Mouse (Mus musculus) erythroblast, embryonic 14.5 days (primary cell): ENCODE data around the gene Ccdc120. TPM values are rescaled to one million over a fixed set of nuclear protein-coding genes. Genes with fewer than 3 reads are reported as not detected.
"Not testable (repeated sequence)": the region's sequence is repeated elsewhere in the genome, so short reads cannot be mapped to it uniquely, and the experiment has no call there.

Experiments used
- H3K27me3 ChIP-seq: 2 replicates; pipeline ENCODE4 v1.6.1; 2012; ENCODE audit warnings: inconsistent platforms; ENCODE audit not compliant: control insufficient read depth
- H3K36me3 ChIP-seq: 2 replicates; pipeline ENCODE4 v1.6.1; 2012; ENCODE audit warnings: mild to moderate bottlenecking, inconsistent platforms; ENCODE audit not compliant: control insufficient read depth
- H3K4me1 ChIP-seq: 2 replicates; pipeline ENCODE4 v1.6.1; 2012; ENCODE audit warnings: inconsistent platforms; ENCODE audit not compliant: control insufficient read depth
- H3K4me3 ChIP-seq: replicated peaks from 2 replicates; pipeline ENCODE3; 2012; ENCODE audit warnings: moderate library complexity, mild to moderate bottlenecking, inconsistent platforms
- H3K9me3 ChIP-seq: 2 replicates; pipeline ENCODE4 v1.6.1; 2012; ENCODE audit warnings: low read length, inconsistent platforms, mixed read lengths; ENCODE audit not compliant: control insufficient read depth
- GATA1 ChIP-seq: IDR thresholded peaks from 2 replicates; pipeline ENCODE4 v1.6.1; 2012; ENCODE audit warnings: low read length, inconsistent platforms, mixed read lengths
- TAL1 ChIP-seq: IDR thresholded peaks from 3 replicates; pipeline ENCODE4 v1.6.1; 2012; ENCODE audit warnings: low read length, inconsistent platforms, mixed read lengths
- polyA plus RNA-seq: library from polyadenylated mRNA; stranded (reverse); fragments of >175 nt; gene quantifications from 2 replicates; pipeline ENCODE4 v1.2.3, GENCODE M21; 2012

The Ccdc120 gene
- polyA plus RNA-seq, 1 experiment, result 0.02 TPM

DNA sequence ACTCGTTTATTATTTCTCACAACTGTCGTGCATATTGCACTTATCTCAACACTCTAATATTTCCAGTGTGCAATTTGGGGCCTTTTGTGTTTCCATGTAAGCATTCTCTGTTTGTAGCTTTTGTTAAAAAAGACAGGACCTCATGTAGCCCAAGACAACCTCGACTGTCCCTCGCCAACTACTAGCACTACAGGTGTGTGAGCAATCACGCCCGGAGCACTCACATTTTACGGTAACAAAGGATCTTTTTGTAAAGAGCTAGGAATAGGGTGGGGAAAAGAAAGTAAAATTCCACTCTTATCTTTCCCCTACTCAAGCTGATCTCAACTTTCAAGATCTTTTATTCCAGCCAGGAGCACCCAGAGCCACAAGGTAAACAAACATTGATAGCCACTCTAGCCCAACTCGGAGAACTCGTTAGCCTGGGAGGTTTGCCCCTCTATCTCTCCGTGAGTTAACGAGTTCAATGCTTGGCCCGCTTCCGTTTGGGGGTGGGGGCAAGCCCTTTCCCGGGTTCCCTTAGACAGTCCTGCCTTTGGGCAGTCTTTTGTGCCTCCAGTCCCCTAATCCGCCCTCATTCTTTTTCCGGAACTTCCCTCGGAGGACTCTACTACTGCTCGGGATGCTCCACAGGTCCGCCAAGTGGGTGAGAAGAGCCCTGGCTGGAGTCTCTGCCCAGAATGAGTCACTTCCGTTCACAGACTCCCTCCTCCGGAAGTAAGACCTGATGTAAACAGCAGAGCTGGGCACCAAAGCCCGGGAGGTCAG is 29.0 kb downstream of the Ccdc120 start, which contains the start of gene Gm45208:
TSS of gene Gm45208 (plus strand) at position 732 of the 768 bp plus-strand sequence.
- H3K36me3 ChIP-seq, result peaks cover 32% of the 10 kb centered on the region
- peaks cover 20% of the 10 kb centered on the region for H3K4me1 ChIP-seq
- peak within 1 kb of the TSS; percentile 89 for H3K4me3 ChIP-seq
- peaks cover 8% of the 10 kb centered on the region for H3K9me3 ChIP-seq
- H3K27me3 ChIP-seq, result 0 out of 2 replicates have a peak, but pooled peaks cover 2% of the 10 kb centered on the region
- TF ChIP-seq TAL1 (no peak), GATA1 (no peak)

DNA sequence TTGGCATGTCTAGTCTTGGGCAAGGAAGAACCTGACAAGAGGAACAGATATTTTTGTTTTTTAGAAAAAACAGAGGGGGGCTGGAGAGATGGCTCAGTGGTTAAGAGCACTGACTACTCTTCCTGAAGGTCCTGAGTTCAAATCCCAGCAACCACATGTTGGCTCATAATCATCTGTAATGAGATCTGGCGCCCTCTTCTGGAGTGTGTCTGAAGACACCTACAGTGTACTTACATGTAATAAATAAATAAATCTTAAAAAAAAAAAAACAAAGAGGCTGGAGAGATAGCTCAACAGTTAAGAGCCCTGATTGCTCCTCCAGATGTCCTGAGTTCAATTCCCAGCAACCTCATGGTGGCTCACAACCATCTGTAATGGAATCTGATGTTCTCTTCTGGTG is 34.6 kb downstream of the Ccdc120 start:
- H3K4me1 ChIP-seq, H3K9me3 ChIP-seq: not testable (repeated sequence)

DNA sequence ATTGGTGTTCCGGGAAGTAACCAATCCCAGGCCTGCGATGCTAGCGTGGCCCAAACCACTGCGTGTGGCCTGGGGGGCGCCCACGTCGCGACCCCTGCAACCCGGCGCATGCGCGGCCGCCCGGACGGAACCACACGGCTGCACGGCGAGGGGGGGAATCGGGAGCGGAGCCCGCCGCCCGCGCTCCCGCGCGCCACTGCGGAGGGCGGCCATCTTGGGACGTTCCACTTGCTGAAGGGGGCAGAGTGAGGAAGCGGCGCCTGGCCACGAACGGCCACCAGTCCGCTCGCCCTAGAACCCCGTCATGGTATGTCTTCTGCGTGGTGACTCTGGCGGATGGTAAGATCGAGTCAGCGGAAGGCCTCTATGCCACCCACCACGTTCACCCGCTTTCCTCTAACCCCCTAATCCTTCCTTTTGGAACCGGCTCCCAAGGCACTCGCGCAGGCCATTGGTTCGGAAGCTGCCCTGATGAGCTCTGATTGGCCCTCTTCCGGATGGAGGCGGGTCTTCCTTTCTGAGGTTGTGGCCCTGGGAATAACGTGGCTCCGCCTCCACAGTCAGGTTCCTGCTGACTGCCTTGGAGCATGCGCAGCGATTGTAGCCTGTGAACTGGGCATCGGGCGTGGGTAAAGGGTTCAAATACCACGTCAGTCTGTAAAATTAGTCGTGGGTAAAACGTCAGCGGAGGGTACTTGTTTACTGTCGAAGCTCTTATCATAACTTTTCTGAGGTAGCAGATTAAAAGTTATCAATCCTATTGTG is 36.4 kb downstream of the Ccdc120 start, which contains the start of gene Wdr45:
TSS of gene Wdr45 (plus strand) at position 199 of the 765 bp plus-strand sequence.
- not testable (repeated sequence) for H3K27me3 ChIP-seq, H3K36me3 ChIP-seq, H3K9me3 ChIP-seq, H3K4me1 ChIP-seq
- H3K4me3 ChIP-seq, result peak within 1 kb of the TSS; percentile 68

More for the DNA sequence above, 34.6 kb downstream of the Ccdc120 start:
- H3K27me3 ChIP-seq, H3K36me3 ChIP-seq, H3K4me3 ChIP-seq: not testable (repeated sequence)

DNA sequence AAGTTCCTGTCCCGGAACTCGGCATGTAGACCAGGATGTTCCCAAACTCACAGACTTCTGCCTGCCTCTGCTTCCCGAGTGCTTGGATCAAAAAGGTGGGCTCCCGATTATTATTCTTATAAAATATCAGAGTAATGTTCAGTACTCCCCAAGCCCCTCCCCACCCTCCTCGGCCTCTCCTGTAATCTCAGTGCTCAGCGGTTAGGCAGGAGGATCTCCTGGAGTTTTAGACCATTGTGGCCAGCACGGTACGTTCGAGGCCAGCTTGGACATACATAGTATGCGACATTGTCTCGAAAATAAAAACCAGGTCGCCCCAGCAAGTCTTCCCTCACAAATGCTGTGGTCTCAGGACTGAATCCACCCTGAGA is 37.0 kb downstream of the Ccdc120 start:
- Histone ChIP-seq H3K4me3 (peak overlapping the region; percentile 68), H3K36me3 (peaks cover 11% of the 10 kb centered on the region)
- H3K9me3 ChIP-seq, H3K4me1 ChIP-seq, H3K27me3 ChIP-seq: not testable (repeated sequence)

DNA sequence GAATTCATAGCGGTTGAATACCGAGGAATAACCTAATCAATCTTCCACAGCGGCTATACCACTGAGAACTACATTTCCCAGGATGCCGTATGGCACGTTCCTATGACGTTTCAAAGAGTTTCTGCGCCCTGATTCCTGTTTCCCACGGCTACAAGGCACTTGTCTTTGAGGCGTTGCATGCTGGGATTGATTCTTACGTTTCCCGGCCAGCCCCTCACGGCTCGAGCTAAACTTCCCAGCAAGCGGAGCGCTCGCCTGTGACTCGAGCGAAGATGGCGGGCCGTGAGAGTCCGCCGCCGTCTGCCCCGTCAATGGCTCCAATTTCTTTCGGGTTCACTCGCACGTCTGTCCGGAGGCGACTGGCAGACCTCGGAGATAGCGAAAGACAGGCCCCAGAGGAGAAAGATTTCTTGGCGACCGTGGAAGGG is 53.7 kb downstream of the Ccdc120 start, which contains the start of gene Gpkow:
TSS of gene Gpkow (plus strand) at position 178 of the 428 bp plus-strand sequence.
- Histone ChIP-seq H3K36me3 (peaks cover 36% of the 10 kb centered on the region), H3K27me3 (no peaks in the 10 kb centered on the region), H3K4me1 (peaks cover 18% of the 10 kb centered on the region), H3K4me3 (peak within 1 kb of the TSS; percentile 82), H3K9me3 (no peaks in the 10 kb centered on the region)
- no peak for TF ChIP-seq TAL1
- no peak for TF ChIP-seq GATA1

DNA sequence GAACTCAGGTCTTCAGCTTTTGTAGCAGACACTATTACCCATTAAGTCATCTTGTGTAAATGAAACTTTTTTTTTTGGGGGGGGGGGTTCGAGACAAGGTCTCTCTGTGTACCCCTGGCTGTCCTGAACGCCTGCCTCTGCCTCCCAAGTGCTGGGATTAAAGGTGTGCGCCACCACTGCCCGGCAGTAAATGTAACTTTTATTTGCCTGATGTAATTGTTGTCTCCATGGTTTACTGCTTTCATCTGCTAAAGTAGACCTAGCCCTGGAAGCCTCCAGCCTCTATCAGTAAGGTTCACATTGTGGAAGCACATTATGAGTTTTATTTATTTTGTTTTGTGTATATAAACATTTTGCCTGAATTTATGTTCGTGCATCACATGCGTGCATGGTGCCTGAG is 54.2 kb downstream of the Ccdc120 start:
- H3K4me1 ChIP-seq, result peaks cover 17% of the 10 kb centered on the region
- peak overlapping the region; percentile 82 for H3K4me3 ChIP-seq
- peaks cover 31% of the 10 kb centered on the region for H3K36me3 ChIP-seq
- H3K9me3 ChIP-seq, result no peaks in the 10 kb centered on the region
- no peaks in the 10 kb centered on the region for H3K27me3 ChIP-seq
- TF ChIP-seq TAL1 (no peak), GATA1 (no peak)

DNA sequence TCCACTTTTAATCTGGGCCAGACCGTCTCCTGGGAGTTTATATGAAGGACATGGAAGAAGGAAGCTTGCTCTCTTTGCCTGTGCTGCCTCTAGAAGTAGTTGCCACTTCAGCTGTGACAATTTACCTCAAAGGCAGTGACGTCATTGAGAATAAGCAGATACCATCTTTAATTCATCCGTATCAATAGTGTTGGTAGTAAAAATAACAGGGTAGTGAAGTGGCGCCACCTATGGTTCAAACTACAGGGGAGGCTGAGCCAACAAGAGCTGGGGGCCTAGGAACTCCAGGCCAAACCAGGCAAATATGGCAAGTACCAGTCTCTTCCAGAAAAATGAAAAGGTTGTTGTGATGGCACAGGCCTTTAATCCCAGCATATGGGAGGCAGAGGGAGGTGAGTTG is 57.8 kb downstream of the Ccdc120 start:
- no peaks in the 10 kb centered on the region for H3K9me3 ChIP-seq
- no peak for TF ChIP-seq GATA1
- no peak for TF ChIP-seq TAL1
- H3K4me3 ChIP-seq, result no peak overlapping the region

DNA sequence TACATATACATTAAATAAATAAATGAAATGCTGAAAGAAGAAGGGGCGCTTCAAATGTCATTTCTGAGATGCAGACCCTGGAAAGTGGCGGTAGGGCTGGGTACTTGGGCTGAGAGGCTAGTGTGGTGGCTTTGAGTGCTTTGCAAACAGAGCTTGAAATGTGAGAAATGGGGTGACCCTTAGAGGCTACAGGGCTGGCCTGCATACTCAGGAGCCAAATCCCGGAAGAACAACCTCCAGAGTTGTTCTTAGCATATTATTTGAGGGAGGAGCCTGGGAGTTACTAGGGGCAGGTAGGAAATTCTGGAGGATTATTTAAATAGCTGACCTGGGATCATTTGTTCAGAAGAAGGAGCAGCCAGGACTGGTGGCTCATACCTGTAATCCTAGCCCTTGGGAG is 60.2 kb downstream of the Ccdc120 start:
- no peak for TF ChIP-seq GATA1
- no peak overlapping the region for H3K4me3 ChIP-seq
- no peaks in the 10 kb centered on the region for H3K9me3 ChIP-seq
- H3K27me3 ChIP-seq, result peaks cover 6% of the 10 kb centered on the region; the same call in 1 of the 2 replicates
- H3K4me1 ChIP-seq, result no peaks in the 10 kb centered on the region
- no peaks in the 10 kb centered on the region for H3K36me3 ChIP-seq

More for the DNA sequence above, 57.8 kb downstream of the Ccdc120 start:
- H3K4me1 ChIP-seq, result peaks cover 4% of the 10 kb centered on the region
- H3K36me3 ChIP-seq, result no peaks in the 10 kb centered on the region
- H3K27me3 ChIP-seq, result peaks cover 3% of the 10 kb centered on the region; the same call in 1 of the 2 replicates

DNA sequence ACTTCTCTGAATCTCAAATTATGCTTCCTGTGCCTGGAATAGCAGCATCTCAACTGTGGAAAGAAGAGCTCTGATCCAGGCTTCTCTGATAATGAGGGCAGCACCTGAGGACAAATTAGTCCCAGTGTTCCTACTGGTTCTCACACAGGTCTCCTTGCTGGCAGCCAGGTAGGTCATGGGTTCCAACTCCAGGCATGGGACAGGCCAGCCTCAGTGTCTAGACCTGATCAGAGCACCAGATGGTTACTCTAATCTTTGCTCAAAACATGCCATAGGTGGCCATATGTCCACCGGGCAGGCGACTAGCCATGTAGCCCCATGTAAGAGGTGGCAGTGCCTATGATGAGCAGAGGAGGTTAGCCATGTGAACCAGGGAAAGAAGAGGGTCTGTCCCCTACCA is 62.4 kb downstream of the Ccdc120 start:
- H3K4me3 ChIP-seq, result no peak overlapping the region
- H3K36me3 ChIP-seq, result no peaks in the 10 kb centered on the region
- peaks cover 6% of the 10 kb centered on the region; the same call in 1 of the 2 replicates for H3K27me3 ChIP-seq
- TF ChIP-seq TAL1 (no peak), GATA1 (no peak)
- no peaks in the 10 kb centered on the region for H3K9me3 ChIP-seq
- H3K4me1 ChIP-seq, result no peaks in the 10 kb centered on the region

Other genes with a start within 250 kb of the Ccdc120 start
- gene Foxp3, start 177.3 kb downstream of the Ccdc120 start, polyA plus RNA-seq, result 0.07 TPM in 1 of 2 replicates, not detected in the other
- gene Ppp1r3f, start 176.6 kb downstream of the Ccdc120 start, polyA plus RNA-seq, result 0.05 and 0.10 TPM in 2 replicates
- gene Ccdc22, start 145.4 kb downstream of the Ccdc120 start, polyA plus RNA-seq, result 2.8 and 3.4 TPM in 2 replicates
- 0.01 TPM in 1 of 2 replicates, not detected in the other for gene Cacna1f, start 143.8 kb downstream of the Ccdc120 start, polyA plus RNA-seq
- gene Syp, start 112.4 kb downstream of the Ccdc120 start, polyA plus RNA-seq, result 0.04 and 0.08 TPM in 2 replicates
- gene Prickle3, start 93.6 kb downstream of the Ccdc120 start, polyA plus RNA-seq, result 0.03 TPM in 2 replicates
- 0.28 and 1.5 TPM in 2 replicates for gene Plp2, start 79.5 kb downstream of the Ccdc120 start, polyA plus RNA-seq
- gene Magix, start 69.7 kb downstream of the Ccdc120 start, polyA plus RNA-seq, result not detected in 2 replicates
- 0.19 and 0.22 TPM in 2 replicates for gene Gpkow, start 53.8 kb downstream of the Ccdc120 start, polyA plus RNA-seq
- gene Wdr45, start 36.6 kb downstream of the Ccdc120 start, polyA plus RNA-seq, result 4.2 and 5.1 TPM in 2 replicates
- 0.46 and 0.51 TPM in 2 replicates for gene Gm45208, start 28.7 kb downstream of the Ccdc120 start, polyA plus RNA-seq
- gene Praf2, start 22.5 kb downstream of the Ccdc120 start, polyA plus RNA-seq, result 0.30 and 0.59 TPM in 2 replicates
- 1.7 and 1.8 TPM in 2 replicates for gene Tfe3, start 11.7 kb upstream of the Ccdc120 start, polyA plus RNA-seq
- gene Gripap1, start 38.9 kb upstream of the Ccdc120 start, polyA plus RNA-seq, result 3.5 and 4.8 TPM in 2 replicates
- gene Kcnd1, start 71.4 kb upstream of the Ccdc120 start, polyA plus RNA-seq, result 0.03 TPM in 2 replicates
- gene Otud5, start 90.5 kb upstream of the Ccdc120 start, polyA plus RNA-seq, result 36.0 and 44.0 TPM in 2 replicates
- 0.60 and 0.94 TPM in 2 replicates for gene Pim2, start 127.4 kb upstream of the Ccdc120 start, polyA plus RNA-seq
- 4.4 and 4.8 TPM in 2 replicates for gene Slc35a2, start 133.1 kb upstream of the Ccdc120 start, polyA plus RNA-seq
- gene Pqbp1, start 148.4 kb upstream of the Ccdc120 start, polyA plus RNA-seq, result 14.0 and 16.6 TPM in 2 replicates
- 22.8 and 32.9 TPM in 2 replicates for gene Timm17b, start 148.5 kb upstream of the Ccdc120 start, polyA plus RNA-seq
- gene Gm10491, start 156.9 kb upstream of the Ccdc120 start, polyA plus RNA-seq, result not detected in 2 replicates
- not detected in 2 replicates for gene Gm10490, start 158.6 kb upstream of the Ccdc120 start, polyA plus RNA-seq
- 0.02 TPM in 1 of 2 replicates, not detected in the other for gene Pcsk1n, start 168.9 kb upstream of the Ccdc120 start, polyA plus RNA-seq
- gene Eras, start 177.7 kb upstream of the Ccdc120 start, polyA plus RNA-seq, result 0.06 TPM in 1 of 2 replicates, not detected in the other
- gene Hdac6, start 197.0 kb upstream of the Ccdc120 start, polyA plus RNA-seq, result 0.57 and 0.97 TPM in 2 replicates
- 36.7 and 43.1 TPM in 2 replicates for gene Gata1, start 227.2 kb upstream of the Ccdc120 start, polyA plus RNA-seq